Mouse (Mus musculus) gastrocnemius, adult 2 months (tissue): Measurements from ENCODE around the gene Msantd2. TPM values are rescaled to one million over a fixed set of nuclear protein-coding genes. Genes with fewer than 3 reads are reported as not detected.

Experiments used
- DNase-seq: peaks from one replicate; pipeline ENCODE4 v3.0.0; 2022
- H3K27ac ChIP-seq: fragments of 200-600 bp; 2 replicates; pipeline ENCODE4 v1.8.1; 2022; ENCODE audit warnings: mild to moderate bottlenecking
- H3K4me3 ChIP-seq: fragments of 200-600 bp; 2 replicates; pipeline ENCODE4 v1.8.1; 2022; ENCODE audit warnings: mild to moderate bottlenecking, moderate library complexity
- CTCF ChIP-seq: fragments of 200-600 bp; IDR thresholded peaks from 2 replicates; pipeline ENCODE4 v1.8.1; 2022; ENCODE audit warnings: antibody characterized with exemption, mild to moderate bottlenecking, moderate library complexity
- intact Hi-C: fragments of 180-260 bp; cut with DNase I; formaldehyde crosslinking; loops from one replicate; pipeline ENCODE4 v1.15.1; 2025
- total RNA-seq, 2 experiments: library from RNA; stranded (reverse); gene quantifications; 2 replicates each; pipeline ENCODE4 v1.2.3; 2021

Msantd2 gene
- total RNA-seq, 2 experiments from 2014 or later, result 4.0 to 5.1 TPM

- intact Hi-C loops, result no loop called here
- no peak for DNase-seq
- Histone ChIP-seq H3K4me3 (no peak overlapping the region), H3K27ac (no peak overlapping the region)
- no peak for TF ChIP-seq CTCF
Observed at GRCm38 (mm10) chr9:37569231-37569835, 80.2 kb downstream of the Msantd2 start.

GRCm38 (mm10) chr9:37572204-37572876, 83.2 kb downstream of the Msantd2 start:
- Histone ChIP-seq H3K4me3 (no peak overlapping the region), H3K27ac (no peak overlapping the region)
- no peak for TF ChIP-seq CTCF
- DNase-seq, result no peak
- intact Hi-C loops, result no loop called here

Other genes with a start within 250 kb of the Msantd2 start
- gene Slc37a2, start 233.6 kb upstream of the Msantd2 start, total RNA-seq, result under 1 TPM; 0.36 to 0.50 TPM
- gene Ccdc15, start 140.9 kb upstream of the Msantd2 start, total RNA-seq, result 1 to 10 TPM; 1.7 to 1.8 TPM
- under 1 TPM in 1 of 2 experiments, not detected in 1; 0.20 TPM for gene Hepacam, start 122.0 kb upstream of the Msantd2 start, total RNA-seq
- 10 to 100 TPM in 1 of 2 experiments, 1 to 10 TPM in 1; 8.6 to 10.6 TPM for gene Robo4, start 87.4 kb upstream of the Msantd2 start, total RNA-seq
- gene Robo3, start 56.1 kb upstream of the Msantd2 start, total RNA-seq, result not detected
- gene Esam, start 38.8 kb downstream of the Msantd2 start, total RNA-seq, result 10 to 100 TPM; 20.5 to 29.9 TPM
- gene Vsig2, start 49.9 kb downstream of the Msantd2 start, total RNA-seq, result 1 to 10 TPM; 2.6 to 3.2 TPM
- under 1 TPM; 0.23 to 0.42 TPM for gene Nrgn, start 63.6 kb downstream of the Msantd2 start, total RNA-seq
- gene Siae, start 66.4 kb downstream of the Msantd2 start, total RNA-seq, result 1 to 10 TPM; 4.1 to 4.6 TPM
- gene Spa17, start 124.4 kb downstream of the Msantd2 start, total RNA-seq, result 1 to 10 TPM; 3.1 to 4.1 TPM
- 10 to 100 TPM; 29.3 to 31.7 TPM for gene Tbrg1, start 168.0 kb downstream of the Msantd2 start, total RNA-seq
- not detected for gene Panx3, start 179.9 kb downstream of the Msantd2 start, total RNA-seq
- not detected for gene Olfr160, start 226.9 kb downstream of the Msantd2 start, total RNA-seq